Mouse (Mus musculus) thymus, postnatal 10 days (tissue): ENCODE measurements around the gene Phactr1.

ENCODE experiments used
- DNase-seq, 2 experiments: peaks; one replicate each; pipeline ENCODE4 v3.0.0; 2021; ENCODE audit warnings: low spot score in 2 of 2

Phactr1 gene

DNA sequence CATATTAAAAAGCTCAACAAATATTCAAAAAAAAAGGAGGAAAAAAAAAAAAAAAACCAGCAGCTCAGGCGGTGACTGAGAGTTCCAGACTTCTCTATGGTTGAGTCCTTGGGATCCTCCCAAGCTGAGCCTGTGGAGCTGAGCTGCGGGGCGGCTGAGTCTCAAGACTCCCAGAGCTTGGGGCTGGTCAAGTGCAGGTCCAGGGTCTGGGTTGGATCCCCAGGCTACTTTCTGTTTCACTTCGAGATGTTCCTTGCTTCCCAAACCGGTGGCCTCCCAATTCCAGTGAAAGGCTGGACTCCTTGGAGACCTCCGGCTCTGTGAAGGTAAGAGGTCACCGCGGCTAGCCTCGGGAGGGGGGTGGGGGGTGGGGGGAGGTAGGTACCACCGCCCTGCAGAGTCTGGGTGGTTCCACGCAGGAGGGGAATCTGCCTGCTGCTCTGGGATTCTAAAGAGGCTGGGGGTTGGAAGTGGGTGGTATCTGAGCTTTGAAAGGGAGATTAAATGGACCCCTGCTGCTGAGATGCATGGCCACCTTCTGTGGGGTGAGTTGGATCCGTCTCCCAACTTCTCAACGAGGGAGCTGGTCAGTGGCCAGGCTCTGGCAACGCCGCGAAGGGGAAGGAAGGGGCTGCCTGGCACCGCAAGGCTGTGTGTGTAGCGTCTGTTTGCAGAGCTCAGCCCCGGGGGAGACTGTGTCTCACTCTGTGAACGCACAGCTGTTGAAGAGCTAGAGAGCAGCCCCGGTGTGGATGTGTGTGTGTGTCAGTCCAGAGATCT, 185.9 kb downstream of the Phactr1 start:
- peak in 1 of 2 experiments; percentile 3 for DNase-seq

DNA sequence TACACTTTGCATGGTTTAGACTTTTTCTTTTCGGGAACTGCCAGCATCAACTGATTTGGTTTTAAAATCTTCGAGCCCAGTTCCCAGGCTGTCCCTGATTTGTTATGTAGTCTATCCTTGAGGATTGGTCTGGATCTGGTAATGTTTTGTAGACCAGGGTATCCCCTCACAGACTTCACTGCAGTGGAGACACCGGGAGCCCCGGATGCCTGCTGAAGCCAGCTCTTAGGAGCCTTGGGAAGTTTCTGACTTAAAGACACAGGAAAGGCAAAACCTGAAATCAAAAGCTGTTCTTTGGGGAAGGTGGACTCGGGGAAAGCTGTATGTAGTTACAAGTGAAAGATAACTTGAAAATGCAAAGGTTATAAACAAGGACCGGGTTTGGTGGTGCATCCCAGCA, 186.6 kb downstream of the Phactr1 start:
- DNase-seq, result no peak

DNA sequence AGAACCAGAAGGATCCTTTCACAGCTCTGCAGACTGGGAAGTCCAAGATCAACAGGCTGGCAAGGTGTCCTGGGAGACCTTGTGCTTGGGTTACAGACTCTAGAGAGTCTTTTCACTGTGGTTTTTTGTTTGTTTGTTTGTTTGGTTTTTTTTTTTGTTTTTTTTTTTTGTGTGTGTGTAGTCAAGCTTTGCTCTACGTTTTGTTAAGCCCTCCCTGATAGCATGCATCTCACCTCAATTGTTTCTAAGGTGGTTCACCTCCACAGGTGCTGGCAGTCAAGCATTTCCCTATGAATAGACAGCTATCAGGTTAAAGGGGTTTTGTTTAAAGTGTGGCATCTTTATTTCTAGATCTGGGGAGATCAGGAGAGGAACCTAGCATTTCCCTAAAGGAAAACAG, 191.7 kb downstream of the Phactr1 start:
- no peak for DNase-seq

DNA sequence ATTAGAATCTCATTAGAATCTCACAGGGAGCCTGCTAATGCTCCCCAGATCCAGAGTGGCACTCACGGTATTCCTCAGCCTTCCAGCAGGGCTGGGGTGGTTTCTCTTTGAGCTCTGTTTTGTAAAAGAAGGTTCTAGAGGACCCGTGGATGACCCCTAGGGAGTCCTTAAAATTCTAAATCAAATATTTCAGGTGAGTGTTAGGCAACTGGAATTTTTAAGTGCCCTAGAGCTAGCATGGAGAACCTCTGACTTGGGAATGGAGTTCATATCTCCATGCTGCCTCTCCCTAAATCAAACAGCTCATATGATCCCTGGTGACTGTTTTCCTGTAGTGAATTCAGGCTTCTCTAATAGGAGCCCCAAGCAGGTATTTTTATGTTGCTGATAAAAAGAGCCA, 197.9 kb downstream of the Phactr1 start:
- DNase-seq, result no peak

DNA sequence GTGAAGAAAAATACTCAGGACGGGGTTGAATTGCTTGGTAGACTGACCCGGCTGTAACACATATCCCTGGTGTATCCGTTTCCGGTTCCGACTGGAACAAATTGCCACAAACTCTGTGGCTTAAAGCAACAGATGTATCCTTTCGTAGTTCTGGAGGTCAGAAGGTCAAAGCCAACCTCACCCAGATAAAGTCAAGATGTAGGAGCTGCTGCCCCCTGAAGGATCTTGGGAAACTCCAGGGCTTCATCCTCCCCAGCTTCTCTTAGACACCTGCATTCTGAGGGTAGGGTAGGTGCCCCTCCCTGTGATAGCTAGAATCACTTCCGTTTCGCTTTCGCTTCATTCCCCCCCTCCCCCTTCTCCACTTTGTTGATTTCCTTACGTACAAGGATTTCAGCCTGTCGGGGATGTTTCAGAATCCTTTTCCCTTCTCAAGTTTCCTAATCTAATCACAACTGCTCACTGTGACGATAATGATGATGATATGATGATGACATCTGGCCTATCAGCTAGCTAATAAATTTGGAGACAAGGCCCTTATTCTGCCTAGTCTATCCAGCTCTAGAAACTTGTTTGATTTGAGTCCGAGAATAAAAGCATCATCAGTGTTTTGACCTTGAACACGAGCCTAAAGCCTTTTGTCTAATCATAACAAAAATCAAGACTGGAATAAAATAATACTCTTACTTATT, 203.8 kb downstream of the Phactr1 start:
- no peak for DNase-seq

DNA sequence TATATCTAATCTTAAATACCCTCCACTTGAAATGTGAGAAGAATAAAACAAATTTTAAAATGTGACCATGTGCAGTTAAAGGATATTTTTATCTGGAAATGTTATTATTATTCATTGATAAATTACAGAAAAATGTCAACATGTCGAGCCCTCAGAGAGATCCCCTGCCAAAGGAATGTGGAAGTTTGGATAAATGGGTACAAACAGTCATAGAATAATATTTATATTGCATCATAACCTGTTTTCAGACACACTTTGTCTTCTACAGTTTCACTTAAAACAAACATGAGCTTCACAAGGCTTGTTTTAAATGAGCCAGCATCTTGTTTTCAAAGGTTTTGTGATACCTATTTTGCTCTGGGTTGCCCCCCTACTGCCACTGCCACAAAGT, 204.3 kb downstream of the Phactr1 start:
- DNase-seq, result no peak

DNA sequence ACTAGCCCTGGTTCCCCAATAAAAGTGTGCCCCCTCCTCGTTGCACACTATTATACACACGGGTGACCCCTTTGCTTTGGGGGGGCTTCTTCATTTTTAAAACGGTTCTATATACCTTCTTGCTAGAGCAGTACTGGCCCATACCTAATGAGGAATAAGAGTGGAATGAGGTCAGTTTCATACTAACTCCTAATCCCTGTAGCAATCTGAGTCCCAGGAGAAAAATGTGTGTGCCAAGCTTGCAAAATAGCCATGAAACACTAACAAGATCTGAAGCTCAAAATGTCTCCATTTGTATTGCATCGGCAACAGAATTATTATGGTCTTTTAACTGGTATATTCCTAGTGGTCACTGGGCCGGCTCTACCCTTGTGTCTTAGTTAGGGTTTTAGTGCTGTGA, 207.3 kb downstream of the Phactr1 start:
- no peak for DNase-seq

DNA sequence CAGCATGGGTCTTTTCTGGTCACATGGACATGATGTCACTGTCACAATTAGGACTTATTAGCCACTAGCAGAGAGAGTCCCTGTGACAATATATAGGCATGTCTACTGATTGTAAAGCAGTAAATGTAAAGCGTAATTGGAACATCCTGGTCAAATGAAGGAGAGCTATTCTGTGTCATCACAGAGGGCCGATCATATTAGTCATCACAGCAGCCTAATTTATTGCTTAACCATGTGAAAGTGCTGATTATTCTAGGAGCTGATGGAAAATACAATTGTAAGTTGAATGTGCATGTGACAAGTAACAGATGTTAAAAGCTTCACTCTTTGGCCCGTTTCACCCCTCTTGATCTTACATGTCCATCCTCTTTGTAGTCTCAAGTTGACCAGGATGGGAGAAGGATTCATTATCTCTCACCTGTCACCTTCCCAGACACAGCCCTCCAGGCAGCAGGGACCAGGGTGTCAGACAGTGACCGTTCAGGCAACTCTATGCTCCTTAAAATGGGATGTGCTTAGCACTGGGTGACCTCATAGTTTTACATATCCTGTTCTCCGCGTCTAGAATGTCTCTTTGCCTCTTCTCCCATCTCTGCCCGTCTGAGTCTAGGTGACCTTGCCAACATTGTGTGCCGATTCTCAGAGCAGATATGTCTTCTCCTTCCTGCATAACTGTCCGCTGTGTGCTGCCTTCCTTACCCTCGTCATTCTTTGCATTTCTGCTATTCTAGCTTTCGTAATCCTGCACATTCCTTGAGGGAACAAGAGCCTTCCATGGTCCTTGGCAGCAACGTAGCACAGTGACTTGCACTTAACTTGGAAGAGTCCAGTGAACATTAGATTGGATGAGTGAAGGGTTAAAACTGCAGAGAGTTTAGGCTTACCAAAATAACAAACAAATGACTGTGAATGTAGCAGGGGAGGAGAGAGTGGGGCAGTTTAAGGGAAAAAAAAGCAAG, 209.4 kb downstream of the Phactr1 start:
- DNase-seq, result no peak

DNA sequence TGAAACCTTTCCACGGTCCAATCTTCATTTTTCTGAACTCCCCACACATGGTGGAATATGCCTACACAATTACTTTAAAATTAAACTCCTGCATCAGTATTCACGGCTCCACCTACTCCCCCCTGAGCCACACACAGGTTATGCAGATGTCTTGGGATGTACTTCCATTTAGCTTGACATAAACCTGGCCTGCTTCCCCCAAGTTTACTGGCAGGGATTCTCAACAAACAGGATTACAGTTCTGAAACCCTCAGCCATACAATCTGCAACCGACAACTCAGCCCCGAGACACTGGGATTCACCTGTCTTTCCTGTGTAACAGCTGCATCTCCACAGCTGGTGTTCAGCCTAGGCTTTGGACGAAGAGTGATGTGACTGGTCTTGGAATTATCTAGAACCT, 210.2 kb downstream of the Phactr1 start:
- DNase-seq, result no peak

DNA sequence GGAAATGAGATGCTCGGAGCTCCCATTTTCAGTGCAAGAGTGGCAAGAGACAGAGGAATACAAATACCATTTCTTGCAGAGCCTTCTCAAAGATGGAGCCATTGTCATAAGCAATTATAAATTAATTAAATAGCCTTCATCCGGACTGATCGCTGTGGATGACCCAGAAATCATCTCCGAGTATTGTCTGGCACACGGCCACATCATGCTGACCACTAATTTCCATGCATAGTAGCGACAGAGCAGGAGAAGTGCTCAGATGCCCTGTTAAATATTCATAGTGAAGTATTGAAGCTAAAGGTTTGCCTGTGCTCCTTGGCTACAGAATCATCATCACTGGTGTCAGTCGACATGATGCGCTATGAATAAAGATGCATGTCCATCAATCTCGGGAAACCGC, 213.6 kb downstream of the Phactr1 start:
- no peak for DNase-seq

DNA sequence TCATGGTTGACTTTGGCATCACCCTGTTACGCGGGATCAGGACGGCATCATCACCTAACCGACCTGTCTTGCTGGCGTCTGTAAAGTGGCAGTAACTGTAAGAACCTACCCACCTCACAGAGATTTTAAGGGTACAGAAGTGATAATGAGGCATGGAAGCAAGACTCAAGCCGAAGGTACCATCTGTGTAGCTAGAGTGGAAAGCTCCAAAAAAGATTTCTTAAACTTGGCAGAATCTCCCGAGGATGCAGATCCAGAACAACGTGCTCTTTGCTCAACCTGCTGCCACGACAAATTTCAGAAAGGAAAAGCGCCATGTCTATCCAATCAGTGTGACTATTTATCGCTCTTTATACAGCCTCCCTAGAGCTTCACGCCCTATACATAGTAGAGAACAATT, 214.2 kb downstream of the Phactr1 start:
- DNase-seq, result no peak

DNA sequence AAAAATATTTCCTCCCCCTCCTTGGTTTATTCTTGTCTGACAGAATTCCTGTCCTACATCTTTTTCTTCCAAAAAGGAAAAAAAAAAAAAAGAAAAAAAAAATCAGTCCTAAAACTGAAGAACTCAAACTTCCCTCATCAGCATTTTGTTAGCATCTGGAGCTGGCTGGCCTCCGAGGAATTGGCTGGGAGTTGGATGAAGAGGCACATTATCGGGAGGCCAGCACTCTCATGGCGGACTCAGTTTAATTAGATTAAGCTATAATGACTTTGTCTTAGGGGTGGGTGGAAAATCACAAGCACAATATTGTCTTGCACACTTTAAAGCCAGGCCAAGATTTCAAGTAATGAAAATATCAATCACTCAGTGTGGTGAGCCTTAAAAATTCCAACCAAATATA, 215.6 kb downstream of the Phactr1 start:
- DNase-seq, result no peak

DNA sequence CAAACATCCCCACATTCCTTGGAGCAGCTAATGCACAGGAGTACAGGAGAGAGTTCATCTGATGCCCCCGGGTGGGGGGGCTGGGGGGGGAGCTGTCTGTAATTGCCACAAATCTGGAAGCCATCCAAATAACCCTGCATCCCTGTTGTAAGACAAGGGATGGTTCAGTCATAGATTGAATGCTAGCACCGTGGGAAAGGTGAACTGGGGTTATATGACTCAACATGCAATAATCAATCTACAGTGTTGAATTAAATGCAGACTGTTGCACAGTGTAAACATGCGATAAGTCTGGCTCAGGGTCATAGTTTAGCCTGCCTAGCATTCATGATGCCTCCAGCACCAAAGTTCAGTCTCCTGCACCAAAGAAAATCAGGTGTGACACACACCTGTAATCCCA, 219.2 kb downstream of the Phactr1 start:
- DNase-seq, result no peak

DNA sequence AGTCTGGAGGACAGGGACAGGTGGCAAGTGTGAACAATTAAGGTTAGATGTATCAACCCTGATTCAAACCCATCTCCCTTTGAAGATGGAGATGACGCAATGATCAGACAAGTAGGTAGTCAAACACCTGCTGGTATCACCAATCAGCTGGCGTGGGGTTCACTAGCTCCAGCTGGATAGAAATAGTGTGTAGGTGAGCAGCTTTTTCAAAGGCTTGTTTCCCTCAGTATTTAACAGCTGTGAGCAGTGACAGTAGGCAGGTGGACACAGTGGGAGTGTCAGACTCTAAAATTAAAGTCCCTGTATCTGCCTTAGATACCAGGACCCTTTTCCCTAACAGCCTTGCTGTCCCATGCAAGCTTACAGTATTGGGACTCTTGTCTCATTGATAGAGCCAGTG, 221.4 kb downstream of the Phactr1 start:
- DNase-seq, result no peak

DNA sequence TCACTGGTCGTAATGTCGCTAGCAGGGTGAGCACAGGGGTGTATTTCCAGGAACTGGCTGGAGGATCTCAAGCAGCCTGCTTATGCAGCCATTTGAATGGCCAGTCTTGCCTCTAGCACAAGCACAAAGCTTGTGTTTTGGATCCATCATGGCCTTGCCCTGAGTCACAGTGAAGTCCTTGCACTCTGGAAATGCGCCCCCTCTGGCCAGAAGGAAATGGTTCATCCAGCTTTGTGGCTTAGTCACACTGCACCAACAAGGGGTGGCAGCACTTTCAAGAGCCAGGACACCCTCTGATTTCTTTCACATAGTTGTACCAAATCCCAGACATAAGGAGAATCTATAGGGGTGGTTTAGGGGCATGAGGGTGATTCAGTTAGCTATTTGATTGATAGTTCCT, 222.4 kb downstream of the Phactr1 start:
- no peak for DNase-seq

DNA sequence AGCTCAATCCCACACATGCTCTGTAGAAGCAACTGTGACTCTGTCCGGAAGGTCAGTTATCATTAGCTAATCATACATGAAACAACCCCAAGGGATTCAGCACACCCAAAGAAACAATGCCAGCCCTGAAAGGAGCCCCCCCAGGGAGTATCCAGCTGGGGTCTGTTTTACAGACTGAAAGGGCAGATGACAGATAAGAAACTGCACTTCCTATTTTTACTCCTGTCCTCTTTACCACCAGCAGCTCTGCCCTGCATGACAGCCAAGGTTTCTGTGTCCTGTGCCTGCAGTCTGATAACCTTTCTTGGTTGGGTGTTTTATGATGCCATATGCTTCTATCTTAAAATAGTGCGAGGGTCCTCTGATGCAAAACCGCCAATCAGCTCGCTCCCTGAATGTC, 225.4 kb downstream of the Phactr1 start:
- no peak for DNase-seq

DNA sequence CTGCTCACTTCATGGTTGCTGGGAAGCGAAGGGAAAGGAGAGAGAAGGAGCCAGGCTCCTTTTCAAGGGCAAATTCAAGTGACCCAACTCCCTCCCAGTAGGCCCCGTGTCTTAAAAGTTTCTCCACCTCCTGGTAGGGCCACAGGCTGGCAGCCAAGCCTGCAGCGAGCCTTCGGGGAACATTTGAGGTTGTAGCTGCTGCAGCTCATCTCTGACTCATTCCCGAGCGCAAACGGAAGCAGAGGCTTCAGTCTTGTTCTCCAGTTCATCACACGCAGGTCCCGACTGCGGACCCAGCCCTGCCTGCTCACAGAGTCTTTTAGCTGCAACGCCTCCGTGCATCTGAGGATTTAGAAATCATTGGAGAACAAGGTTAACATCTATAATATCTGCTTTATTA, 226.6 kb downstream of the Phactr1 start:
- DNase-seq, result no peak

DNA sequence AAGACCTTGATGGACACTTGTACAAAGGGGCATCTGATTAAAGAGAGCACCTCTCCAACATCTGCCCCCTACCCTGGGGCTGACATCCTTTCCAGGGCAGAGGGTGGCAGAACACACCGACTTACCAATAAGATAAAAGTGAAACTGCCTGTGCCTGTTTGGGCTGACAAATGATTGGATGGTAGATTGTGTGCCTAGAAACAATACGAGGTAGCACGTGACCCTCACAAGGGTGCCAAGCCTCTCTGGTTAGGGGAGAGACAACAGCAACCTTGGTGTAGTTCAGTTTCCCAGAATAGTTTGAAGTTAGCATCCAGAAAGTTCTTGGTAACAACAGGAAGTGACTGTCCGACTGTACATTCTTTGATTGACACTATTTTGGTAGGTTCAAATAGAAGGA, 234.7 kb downstream of the Phactr1 start:
- DNase-seq, result no peak

DNA sequence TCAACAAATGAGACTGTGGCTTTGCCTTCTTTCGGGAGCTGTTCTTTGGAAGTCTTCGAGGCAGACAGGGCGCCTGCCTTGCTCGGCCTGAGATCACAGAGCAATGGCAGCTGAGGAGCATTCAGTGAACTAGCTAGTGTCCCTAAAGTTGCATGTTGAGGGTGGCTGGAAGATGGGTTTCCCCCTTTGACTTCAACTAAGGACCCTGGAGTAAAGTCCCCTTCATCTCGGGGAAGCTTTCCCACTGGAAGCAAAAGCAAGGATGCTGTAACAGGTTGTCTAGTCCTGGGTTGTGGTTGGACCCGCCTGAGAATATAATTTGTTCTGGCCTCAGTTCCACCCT, 235.4 kb downstream of the Phactr1 start:
- DNase-seq, result no peak

DNA sequence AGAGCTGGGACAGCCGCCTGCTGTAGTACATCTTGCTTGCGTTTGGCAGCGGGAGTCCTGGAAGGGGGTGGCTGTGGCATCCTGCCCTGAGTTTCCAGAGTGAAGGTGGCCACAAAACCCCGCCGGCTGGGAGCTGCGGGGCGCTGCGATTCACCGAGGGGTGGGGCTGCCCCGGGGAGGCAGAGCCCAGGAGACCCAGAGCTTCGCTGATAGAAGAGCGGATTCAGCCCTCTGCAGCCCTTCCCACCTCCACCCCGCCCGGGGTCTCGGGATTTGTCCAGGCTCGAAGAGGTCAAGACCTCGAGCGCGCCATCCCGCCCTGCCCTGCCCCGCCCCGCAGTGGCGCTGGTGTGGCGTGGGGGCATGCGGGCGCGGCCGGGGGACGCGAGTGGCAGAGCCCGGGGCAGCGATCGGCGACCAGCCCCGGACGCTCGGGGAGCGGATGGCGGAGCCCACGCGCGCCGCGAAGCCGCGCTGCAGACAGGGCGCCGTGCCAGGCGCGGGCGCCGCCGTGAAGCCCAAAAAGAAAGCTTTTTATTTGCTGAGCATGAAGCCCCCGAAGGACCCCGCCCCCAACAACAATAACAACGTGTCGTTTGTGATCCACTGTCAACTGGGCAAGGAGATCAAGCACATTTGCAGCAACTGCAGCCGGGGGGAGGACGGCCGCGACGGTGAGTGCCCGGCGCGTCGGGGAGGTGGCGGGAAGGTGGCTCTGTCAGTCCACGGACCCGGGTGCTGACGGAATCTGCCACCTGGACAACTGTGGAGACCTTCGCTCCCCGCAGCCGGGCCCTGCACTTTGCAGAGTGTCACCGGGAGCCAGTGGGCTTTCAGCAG, 236.0 kb downstream of the Phactr1 start:
- DNase-seq, result no peak

DNA sequence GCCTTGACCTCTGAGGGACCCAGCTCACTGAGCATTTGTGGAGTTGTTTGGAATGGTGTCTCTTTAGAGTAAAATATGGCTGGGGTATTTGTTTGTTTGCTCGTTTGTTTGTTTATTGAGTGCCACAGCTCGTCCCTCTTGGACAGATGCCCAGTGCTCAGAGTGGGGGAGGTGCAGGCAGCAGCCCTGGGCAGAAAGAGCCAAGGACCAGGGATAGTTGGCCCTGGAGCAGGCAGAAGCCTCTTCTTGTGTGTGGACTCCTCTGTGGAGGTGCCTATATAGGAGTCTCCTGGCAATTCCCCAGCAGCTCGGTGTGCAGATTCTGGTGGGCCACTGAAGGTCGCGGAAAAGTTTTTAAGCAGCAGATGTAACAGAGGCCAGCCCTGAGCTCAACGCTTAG, 236.8 kb downstream of the Phactr1 start:
- no peak for DNase-seq

DNA sequence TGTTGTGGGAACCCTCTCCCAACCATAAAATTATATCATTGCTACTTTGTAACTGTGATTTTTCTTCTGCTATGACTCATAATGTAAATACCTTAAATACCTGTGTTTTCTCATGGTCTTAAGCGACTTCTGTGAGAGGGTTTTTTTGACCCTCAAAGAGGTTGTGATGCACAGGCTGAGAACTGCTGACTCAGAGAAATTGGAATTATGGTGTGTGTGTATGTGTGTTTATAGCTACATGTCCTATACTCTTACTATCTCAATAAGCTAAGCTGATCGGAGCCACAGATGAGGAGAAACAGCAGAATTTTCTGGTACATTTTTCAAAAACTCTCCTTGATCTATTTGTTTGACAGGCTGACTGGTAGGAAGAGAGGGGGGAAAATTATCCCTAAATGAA, 239.6 kb downstream of the Phactr1 start:
- no peak for DNase-seq
